Mouse (Mus musculus): ENCODE measurements at regions not wholly inside any gene's neighbourhood (a gene's known extent, or its start where the extent isn't known, plus 50 kb on each side); places are given as distances from the start of the nearest gene placed in this dataset.

GRCm38 (mm10) chr3:78412669-78413419 is 873.5 kb downstream of the Rapgef2 start:
- ATAC-seq (replicated peaks; ENCODE audit: low read depth, poor library complexity, severe bottlenecking), result no peak

GRCm38 (mm10) chr3:78411395-78411794 is 874.9 kb downstream of the Rapgef2 start:
- no peak for ATAC-seq (replicated peaks; ENCODE audit: low read depth, poor library complexity, severe bottlenecking)

DNA sequence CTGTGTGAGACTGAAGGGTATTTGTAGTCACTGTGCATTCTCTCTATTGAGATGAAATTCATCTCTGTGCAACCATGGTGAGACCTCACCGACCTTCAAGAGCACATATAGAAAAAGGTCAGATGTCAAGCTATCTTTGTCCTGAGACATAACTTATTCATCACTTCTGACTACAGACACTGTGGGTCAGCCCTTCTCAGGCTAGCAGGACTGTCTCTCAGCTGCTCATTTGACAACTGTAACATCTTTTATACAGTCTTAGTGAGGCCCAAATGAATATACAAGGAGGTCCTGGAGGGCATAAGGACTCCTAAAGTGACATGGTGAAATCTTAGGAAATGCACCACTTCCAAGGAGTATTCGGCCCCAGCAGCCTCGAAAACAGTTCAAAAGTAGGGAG is 877.1 kb downstream of the Rapgef2 start:
- ATAC-seq (replicated peaks; ENCODE audit: low read depth, poor library complexity, severe bottlenecking), result no peak

GRCm38 (mm10) chr3:78405760-78406467 is 880.4 kb downstream of the Rapgef2 start:
- no peak for ATAC-seq (replicated peaks; ENCODE audit: low read depth, poor library complexity, severe bottlenecking)

DNA sequence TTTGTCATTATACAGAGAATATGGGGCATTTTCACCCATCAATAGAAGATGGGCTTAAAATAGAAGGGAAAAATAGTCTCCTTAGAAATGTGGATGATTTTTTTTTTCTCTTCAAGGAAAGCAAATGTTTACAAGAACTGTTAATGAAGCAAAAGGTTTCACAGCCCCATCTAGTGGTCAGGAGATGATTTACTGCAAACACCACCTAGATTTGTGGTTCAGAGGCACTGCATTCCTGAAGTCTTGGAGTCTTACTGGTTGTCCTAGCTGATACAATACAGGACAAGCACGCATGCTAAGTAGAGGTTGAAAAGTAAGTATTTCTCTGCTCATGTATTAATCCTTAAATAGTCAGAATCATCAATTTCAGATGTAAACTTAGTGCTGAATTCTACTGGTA is 927.9 kb downstream of the Rapgef2 start:
- 0 out of 2 replicates have a peak, but pooled peaks have one; percentile 60 for ATAC-seq (replicated peaks; ENCODE audit: low read depth, poor library complexity, severe bottlenecking)

DNA sequence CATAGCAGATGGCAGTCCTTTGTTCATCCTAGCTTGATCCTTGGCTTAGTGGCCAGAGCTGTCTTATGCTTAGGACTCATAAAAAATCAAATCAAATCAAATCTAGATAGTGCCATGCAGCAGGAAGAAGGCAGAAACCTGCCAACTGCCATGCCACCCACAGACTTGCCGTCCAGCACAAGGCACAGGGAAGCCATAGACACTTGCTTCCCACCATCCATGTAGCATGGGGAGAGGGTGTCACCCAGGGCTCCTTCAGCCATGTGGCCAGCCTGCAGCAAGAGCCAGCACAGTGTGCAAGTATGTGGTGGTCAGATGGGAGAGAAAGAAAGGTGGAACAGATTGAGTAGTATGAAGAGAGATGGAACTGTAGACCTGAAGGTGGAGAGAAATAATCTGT is 946.4 kb downstream of the Rapgef2 start:
- no peak for ATAC-seq (replicated peaks; ENCODE audit: low read depth, poor library complexity, severe bottlenecking)

DNA sequence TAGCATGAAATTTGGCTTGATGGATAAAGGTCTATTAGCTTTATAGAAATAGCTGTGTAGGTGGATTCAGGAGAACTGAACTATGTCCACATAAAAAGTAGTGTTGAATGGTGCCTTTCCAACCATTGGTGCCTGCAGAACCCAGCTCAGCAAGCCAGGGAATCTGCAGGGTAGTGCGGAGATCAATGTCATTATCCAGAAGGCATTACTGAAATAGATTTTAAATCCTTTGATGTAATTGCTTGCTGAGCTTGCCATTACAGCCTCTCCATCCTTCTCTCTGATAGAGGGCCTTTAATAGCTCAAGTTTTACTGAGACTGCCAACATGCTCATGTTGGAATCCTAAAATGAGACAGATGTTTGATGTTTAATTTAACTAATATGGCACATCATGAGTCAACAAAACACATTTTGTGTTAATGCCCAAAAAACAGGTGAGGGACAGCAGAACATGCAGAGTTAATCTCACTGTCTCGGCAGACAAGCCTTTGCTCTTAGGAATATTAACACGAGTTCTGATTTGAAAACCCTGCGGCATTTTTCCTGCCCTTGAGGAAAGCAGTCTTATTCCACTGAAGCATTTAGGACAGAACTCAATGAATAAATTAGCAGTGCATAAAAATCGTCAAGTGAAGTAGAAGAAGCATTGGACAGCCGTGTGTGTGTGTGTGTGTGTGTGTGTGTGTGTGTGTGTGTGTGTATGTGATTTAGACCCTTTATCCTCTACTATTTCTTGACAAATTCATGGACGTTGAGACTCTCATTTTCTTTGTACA is 974.5 kb downstream of the Rapgef2 start:
- ATAC-seq (replicated peaks; ENCODE audit: low read depth, poor library complexity, severe bottlenecking), result no peak

- no peak for ATAC-seq (replicated peaks; ENCODE audit: low read depth, poor library complexity, severe bottlenecking)
These were observed 985.8 kb downstream of the Rapgef2 start for GRCm38 (mm10) chr3:78300506-78300905.

GRCm38 (mm10) chr3:78291894-78292293 is 994.4 kb downstream of the Rapgef2 start:
- ATAC-seq (replicated peaks; ENCODE audit: low read depth, poor library complexity, severe bottlenecking), result no peak

DNA sequence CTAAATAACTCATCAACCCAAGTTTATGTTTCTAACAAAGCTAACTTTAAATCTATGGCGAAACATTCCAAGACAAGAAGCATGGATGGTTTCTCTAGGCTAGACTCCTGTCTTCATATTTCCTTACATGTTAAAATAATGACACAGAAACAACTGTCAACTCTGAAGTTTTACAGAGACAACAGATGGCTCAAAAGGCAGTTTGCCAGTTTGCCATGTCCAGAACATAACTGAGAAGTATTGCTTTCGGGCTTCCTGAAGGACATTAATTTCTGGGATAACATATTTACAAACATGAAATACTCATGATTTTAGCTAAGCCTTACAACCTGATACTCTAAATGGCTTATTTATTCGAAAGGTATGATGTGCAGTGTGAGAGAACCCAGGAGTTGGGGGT is 1002.2 kb downstream of the Rapgef2 start:
- no peak for ATAC-seq (replicated peaks; ENCODE audit: low read depth, poor library complexity, severe bottlenecking)

DNA sequence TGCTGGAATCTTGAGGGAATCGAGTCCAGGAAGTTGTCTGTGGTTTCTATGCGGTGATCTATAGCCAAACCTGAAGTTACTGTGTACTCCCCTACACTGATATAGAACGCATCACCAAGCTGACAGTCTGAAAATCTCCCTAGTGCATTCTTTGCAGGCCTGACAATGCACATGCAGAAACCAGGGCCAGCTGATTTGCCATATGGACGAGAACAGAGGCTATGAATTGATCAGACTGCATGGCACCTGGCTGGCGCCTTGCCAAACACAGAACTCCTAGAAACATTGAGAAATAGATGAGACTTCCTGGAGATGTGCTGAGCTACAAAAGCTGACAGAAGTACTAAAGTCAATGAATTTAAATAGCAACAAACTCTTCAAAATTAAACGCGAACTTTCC is 1049.4 kb downstream of the Rapgef2 start:
- no peak for ATAC-seq (replicated peaks; ENCODE audit: low read depth, poor library complexity, severe bottlenecking)

GRCm38 (mm10) chr3:78209729-78210128 is 1076.6 kb downstream of the Rapgef2 start:
- no peak for ATAC-seq (replicated peaks; ENCODE audit: low read depth, poor library complexity, severe bottlenecking)

GRCm38 (mm10) chr3:78162601-78163000 is 1123.7 kb downstream of the Rapgef2 start:
- ATAC-seq (replicated peaks; ENCODE audit: low read depth, poor library complexity, severe bottlenecking), result no peak

DNA sequence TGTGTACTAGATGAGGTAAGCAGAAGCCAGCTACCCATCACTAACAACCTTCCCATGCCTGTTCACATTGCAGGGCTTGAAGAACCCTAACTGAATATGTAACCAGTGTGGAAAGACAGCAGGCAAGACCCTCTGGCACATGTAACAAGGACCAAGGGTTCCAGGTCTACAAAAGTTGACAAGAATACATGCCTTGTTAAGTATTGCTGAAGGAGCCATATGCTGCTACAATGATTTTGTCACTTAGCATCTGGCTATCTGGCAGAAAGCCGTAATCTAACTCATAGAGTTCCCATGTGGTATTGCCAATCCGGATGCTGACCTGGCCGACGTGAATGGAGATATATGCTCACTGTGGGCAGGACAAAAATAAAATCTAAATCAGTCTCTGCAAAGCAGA is 1127.9 kb downstream of the Rapgef2 start:
- no peak for ATAC-seq (replicated peaks; ENCODE audit: low read depth, poor library complexity, severe bottlenecking)
